Mouse (Mus musculus) olfactory bulb, adult 2 months (tissue): ENCODE measurements around the gene Ripor3.

ENCODE experiments used
- CTCF ChIP-seq: fragments of 200-500 bp; IDR thresholded peaks from 2 replicates; pipeline ENCODE4 v1.5.1; 2012; ENCODE audit warnings: low read depth, mild to moderate bottlenecking, low read length, moderate library complexity; ENCODE audit not compliant: insufficient read depth
- POLR2A ChIP-seq: fragments of 200-500 bp; IDR thresholded peaks from 2 replicates; pipeline ENCODE4 v1.6.1; 2012; ENCODE audit warnings: mild to moderate bottlenecking, low read depth, low read length, moderate library complexity; ENCODE audit not compliant: insufficient read depth

GRCm38 (mm10) chr2:168025174-168025573 lies 14.8 kb upstream of the Ripor3 start:
- TF ChIP-seq CTCF (no peak), POLR2A (no peak)
